Mouse (Mus musculus) pancreas, adult 10 weeks (tissue): ENCODE results near the gene Prrg2. TPM values are rescaled to one million over a fixed set of nuclear protein-coding genes. Genes with fewer than 3 reads are reported as not detected.

Experiments used
- polyA plus RNA-seq: library from polyadenylated mRNA; stranded (reverse); fragments of 350-450 nt; fragmentation: Illumina TruSeq; extraction: RNeasy Lipid Tissue Mini Kit (QIAGEN cat#74804); gene quantifications from one replicate; pipeline ENCODE4 v1.2.3, GENCODE M21; 2015; ENCODE audit warnings: low read depth, low replicate concordance; ENCODE audit not compliant: insufficient read depth

Gene Prrg2
- polyA plus RNA-seq, result 13.8 TPM

DNA sequence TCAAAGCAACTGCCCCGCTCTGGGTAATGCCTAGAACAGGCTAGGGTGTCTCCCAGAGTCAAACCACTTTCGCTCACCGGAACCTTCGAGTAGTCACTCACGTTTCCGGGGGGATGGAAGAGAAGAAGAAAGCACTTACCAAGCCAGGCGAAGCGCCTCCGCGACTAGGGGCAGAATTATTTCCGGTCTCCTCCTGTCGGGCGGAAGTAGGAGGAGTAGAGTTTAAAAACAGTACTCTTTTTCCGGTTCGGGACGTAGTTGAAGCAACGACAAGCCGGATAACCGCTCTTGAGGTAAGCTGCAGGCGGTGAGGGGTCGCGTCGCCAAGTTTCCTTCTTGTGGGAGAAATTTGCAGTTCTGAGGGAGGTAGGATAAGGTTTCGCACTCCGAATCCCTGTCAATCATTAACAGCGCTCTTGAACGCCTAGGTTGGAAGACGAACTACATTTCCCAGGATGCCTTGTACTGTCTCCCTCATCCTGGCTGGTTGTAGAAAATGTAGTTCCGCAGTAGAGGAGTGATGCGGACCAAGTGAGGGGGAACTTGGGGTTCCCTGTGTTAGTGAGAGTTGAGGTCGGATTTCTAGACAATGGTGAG lies at the start of gene Prrg2, which contains the start of gene Nosip:
Gene Prrg2 (minus strand): TSS at position 439 of the 597 bp plus-strand sequence.
Gene Nosip (plus strand): TSS at position 191 of the 597 bp plus-strand sequence.

DNA sequence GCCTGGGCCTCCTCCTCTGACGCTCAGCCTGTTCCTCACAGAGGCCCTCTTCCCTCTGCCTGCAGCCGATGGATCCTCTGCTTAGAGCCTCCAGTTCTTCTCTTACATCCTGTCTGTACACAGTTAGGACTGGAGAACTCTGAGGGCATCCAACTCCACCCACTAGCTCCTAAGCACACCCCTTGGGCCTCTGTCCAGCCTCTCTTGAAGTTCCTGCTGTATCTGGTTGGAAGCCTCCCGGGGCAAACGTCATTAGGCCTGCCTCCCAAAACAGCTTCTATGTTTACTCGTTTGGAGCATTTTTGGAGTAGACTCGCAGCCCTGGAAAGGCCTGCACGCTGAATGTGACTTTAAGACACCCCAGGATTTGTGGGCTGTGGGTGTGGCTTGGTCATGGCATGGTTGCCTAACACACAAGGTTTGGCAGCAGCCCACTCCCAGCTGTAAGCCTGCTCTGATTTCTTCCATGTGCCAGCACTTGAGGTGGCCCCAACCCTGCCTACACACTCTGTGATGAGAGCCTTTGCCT lies 41.2 kb upstream of the Prrg2 start, which contains the start of gene Fcgrt:
Gene Fcgrt (minus strand): TSS at position 200 of the 529 bp plus-strand sequence.

GRCm38 (mm10) chr7:45092048-45092447 lies 29.6 kb upstream of the Prrg2 start, which contains the start of gene Rcn3:
Gene Rcn3 (minus strand): TSS chr7:45092221.

GRCm38 (mm10) chr7:45052862-45053116 lies 9.7 kb downstream of the Prrg2 start, which contains the start of gene Prr12:
Gene Prr12 (minus strand): TSS chr7:45052881.

DNA sequence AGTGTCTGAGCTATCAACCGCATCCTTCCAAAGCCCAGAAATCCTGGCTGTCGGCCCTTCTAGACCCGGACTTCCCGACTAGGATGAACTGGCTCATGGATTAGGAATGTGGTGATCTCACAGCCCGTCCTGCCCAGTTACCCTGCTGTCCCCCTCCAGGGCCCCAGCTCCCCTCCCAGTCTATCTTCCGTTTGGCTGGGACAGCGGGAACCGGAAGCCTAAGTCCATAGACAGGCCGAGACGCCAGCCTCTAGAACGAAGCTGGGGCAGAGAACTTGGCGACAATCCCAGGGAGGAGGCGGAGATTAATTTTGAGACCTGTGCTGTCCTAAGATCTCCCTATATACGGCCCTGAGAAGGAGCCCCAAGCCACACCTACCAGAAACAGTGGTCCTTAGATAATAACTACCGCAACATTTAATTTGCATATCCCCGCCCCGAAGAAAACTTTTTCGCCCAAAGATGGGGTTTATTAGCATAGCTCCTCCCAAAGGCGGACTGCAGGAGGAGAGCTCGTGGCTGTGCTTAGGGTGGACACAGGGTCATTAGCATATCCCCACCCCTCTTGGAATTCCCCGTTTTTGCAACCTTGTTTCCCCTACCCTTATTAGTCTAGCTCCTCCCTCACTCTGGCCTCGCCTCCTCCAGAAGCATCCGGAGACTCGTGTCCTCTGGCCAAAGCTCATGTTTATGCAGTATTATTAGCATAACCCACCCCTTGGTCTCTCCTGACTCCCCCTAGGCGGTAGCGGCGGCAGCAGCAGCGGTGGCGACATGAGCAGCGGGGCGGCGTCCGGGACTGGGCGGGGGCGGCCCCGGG lies 45.0 kb downstream of the Prrg2 start, which contains the start of gene Rras:
Gene Rras (plus strand): TSS at position 720 of the 820 bp plus-strand sequence.

DNA sequence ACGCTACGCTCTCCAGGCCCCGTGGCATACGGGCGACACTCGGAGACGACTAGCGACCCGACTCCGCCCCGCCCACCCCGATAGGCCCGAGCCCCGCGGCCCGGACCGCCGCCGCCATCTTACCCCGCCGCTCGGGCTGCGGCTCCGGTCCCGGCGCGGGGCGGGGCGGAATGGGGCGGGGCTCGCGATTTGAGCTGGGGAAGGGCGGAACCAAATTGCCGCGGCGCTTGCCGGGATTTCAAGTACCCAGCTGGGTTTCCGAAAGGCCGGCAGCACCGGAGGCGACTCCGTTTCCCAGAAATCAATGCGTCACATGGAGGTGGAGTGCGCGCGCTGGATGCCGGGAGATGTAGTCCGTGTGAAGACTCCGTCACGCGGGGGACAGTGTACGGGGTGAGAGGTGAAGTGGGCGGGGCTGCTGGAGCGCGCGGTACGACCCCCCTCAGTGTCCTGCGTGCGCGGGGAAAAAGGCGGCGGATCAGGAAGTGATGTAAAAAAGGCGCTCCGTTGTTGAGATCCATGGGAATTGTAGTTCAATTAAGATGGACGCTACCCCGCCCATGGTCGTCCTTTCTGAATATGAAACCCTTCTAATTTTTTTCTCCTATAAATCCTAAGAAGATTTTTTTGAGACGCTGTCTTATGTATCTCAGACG lies 46.4 kb downstream of the Prrg2 start, which contains the start of gene Scaf1:
Gene Scaf1 (minus strand): TSS at position 407 of the 656 bp plus-strand sequence.

Other genes with a start within 250 kb of the Prrg2 start
- gene Nup62, start 246.6 kb downstream of the Prrg2 start, polyA plus RNA-seq, result 5.4 TPM
- not detected for gene Il4i1, start 246.3 kb downstream of the Prrg2 start, polyA plus RNA-seq
- gene Atf5, start 246.0 kb downstream of the Prrg2 start, polyA plus RNA-seq, result 44.5 TPM
- 13.5 TPM for gene Akt1s1, start 213.7 kb downstream of the Prrg2 start, polyA plus RNA-seq
- gene Tbc1d17, start 213.6 kb downstream of the Prrg2 start, polyA plus RNA-seq, result 19.6 TPM
- 11.9 TPM for gene Pnkp, start 205.5 kb downstream of the Prrg2 start, polyA plus RNA-seq
- gene Ptov1, start 192.9 kb downstream of the Prrg2 start, polyA plus RNA-seq, result 49.5 TPM
- 20.6 TPM for gene Med25, start 170.0 kb downstream of the Prrg2 start, polyA plus RNA-seq
- gene Fuz, start 166.6 kb downstream of the Prrg2 start, polyA plus RNA-seq, result 9.6 TPM
- gene Ap2a1, start 133.2 kb downstream of the Prrg2 start, polyA plus RNA-seq, result 13.8 TPM
- not detected for gene Tsks, start 119.5 kb downstream of the Prrg2 start, polyA plus RNA-seq
- 3.9 TPM for gene Cpt1c, start 87.8 kb downstream of the Prrg2 start, polyA plus RNA-seq
- gene Prmt1, start 76.1 kb downstream of the Prrg2 start, polyA plus RNA-seq, result 31.9 TPM
- 70.4 TPM for gene Irf3, start 65.0 kb downstream of the Prrg2 start, polyA plus RNA-seq
- 2.8 TPM for gene Bcl2l12, start 64.0 kb downstream of the Prrg2 start, polyA plus RNA-seq
- 17.4 TPM for gene Scaf1, start 46.3 kb downstream of the Prrg2 start, polyA plus RNA-seq
- 29.2 TPM for gene Rras, start 44.7 kb downstream of the Prrg2 start, polyA plus RNA-seq
- gene Prr12, start 9.8 kb downstream of the Prrg2 start, polyA plus RNA-seq, result 5.3 TPM
- gene Nosip, start 248 bp downstream of the Prrg2 start, polyA plus RNA-seq, result 12.8 TPM
- 25.7 TPM for gene Rcn3, start 29.5 kb upstream of the Prrg2 start, polyA plus RNA-seq
- 25.4 TPM for gene Fcgrt, start 41.2 kb upstream of the Prrg2 start, polyA plus RNA-seq
- 500 TPM for gene Rps11, start 61.8 kb upstream of the Prrg2 start, polyA plus RNA-seq
- 1,110 TPM for gene Rpl13a, start 66.1 kb upstream of the Prrg2 start, polyA plus RNA-seq
- 0.61 TPM for gene Gm45713, start 73.6 kb upstream of the Prrg2 start, polyA plus RNA-seq
- 14.1 TPM for gene Flt3l, start 73.8 kb upstream of the Prrg2 start, polyA plus RNA-seq
- gene Pih1d1, start 91.6 kb upstream of the Prrg2 start, polyA plus RNA-seq, result 8.8 TPM
- gene Aldh16a1, start 91.9 kb upstream of the Prrg2 start, polyA plus RNA-seq, result 9.4 TPM
- gene Slc17a7, start 101.3 kb upstream of the Prrg2 start, polyA plus RNA-seq, result not detected
- gene Gfy, start 116.9 kb upstream of the Prrg2 start, polyA plus RNA-seq, result not detected
- not detected for gene Pth2, start 118.3 kb upstream of the Prrg2 start, polyA plus RNA-seq
- not detected for gene Ccdc155, start 142.2 kb upstream of the Prrg2 start, polyA plus RNA-seq
- gene Dkkl1, start 149.5 kb upstream of the Prrg2 start, polyA plus RNA-seq, result 7.0 TPM
- 98.6 TPM for gene Tead2, start 153.1 kb upstream of the Prrg2 start, polyA plus RNA-seq
- 2.7 TPM for gene Cd37, start 176.4 kb upstream of the Prrg2 start, polyA plus RNA-seq
- not detected for gene Slc6a16, start 178.4 kb upstream of the Prrg2 start, polyA plus RNA-seq
- gene Slc6a21, start 214.8 kb upstream of the Prrg2 start, polyA plus RNA-seq, result not detected